Mouse (Mus musculus): ENCODE measurements around the gene Tshz2.

DNA sequence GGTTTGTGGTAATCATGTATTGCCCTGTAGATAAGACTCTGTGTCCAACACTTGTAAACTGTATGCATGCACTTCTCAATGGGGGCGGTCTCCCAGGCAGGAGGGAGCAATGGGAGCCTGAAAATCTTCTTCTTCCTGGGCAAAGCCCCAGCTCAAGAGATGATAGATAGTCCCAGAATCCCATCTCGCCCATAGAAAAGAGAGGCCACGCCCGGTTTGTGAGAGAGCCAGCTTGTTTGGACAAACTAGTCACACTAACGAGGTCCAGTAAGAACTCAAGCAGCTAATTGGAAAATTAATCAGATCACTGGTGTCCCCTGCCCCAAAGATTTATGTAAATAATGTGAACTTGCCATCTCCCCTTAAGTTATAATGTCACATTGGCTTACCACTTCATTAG is 292.7 kb downstream of the Tshz2 start:
- TF ChIP-seq CTCF (IDR thresholded peaks at IDR 0.05; ENCODE audit: insufficient read depth, low read length) (no peak), POLR2A (IDR thresholded peaks at IDR 0.05; ENCODE audit: borderline replicate concordance, extremely low read depth, low read depth, low read length) (no peak)

Measured in lung, adult 2 months (tissue).